Mouse (Mus musculus) ovary, adult 18-20 months (tissue): Measurements from ENCODE around the gene Zfp319.

ENCODE experiments used
- DNase-seq: peaks from one replicate; pipeline ENCODE4 v3.0.0; 2022; ENCODE audit warnings: low spot score, mixed read lengths

The Zfp319 gene

DNA sequence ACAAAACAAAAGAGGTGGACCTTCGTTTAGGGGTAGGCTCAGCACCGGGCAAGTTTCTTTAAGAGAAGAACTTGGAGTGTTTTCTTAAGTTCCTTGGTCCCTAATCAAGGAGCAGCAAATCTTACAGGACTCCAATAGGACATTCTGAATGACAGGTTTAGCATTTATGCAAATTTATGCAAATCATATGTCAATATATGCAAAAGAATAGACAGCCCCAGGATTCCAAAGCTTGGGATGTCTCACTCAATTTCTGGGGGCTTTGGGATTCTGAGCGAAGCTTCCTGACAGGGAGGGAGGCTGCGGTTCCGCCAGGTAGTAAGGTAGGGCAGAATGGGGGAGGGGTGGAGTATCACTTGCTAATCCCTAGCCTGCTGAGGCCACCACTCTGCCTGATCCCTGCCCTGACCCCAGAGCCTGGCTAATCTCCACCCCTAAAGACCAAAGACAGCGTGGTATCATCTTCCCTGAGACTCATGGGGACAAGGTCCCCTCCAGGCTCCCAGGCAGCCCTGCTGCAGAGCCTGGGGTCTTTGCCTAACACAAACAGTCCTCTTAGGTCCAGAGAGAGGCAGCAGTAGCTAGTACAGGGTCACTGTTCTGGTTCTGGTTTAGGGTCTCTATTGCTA is 21.3 kb downstream of the Zfp319 start, which contains the start of gene Tepp:
Gene Tepp (plus strand): TSS at position 225 of the 629 bp plus-strand sequence.
- DNase-seq: no peak

DNA sequence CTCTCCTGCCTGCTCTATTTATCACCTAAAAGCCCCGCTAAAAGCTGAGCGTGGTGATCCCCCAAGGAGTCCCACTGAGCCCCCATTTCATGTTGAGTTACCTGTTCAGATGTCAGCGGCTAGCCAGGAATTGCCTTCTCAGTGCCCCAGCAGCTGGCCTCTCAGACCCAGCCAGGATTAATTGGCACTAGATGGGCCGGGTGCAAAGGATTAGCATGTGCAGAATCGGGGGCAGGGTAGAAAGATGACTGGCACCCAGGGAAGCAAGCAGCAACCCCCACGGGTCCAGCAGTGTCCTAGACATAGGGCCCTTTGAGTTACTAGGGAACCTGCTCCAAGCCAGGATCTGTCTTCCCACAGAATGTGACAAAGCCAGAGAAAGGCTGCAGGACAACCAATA is 25.3 kb downstream of the Zfp319 start, which contains the start of gene Cngb1:
Gene Cngb1 (minus strand): TSS at position 155 of the 400 bp plus-strand sequence.
- no peak for DNase-seq

DNA sequence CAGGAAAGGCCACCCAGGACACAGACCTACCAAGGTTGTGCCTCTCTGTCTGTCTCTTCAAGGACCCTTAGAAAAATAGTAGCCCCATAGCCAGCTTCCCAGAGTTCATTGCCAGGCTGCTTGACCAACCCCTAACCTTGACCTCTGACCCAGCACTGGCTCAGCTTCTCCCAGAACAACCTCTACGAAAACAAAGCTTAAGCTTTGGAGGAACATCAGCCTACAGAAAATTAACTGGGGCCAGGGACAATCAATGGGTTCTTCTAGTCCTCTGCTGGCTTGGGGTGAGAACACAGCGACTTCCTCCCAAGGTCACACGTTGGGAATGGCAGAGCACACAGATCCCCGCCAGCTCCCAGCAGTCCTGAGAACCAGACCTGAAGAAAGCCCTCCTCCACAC is 26.2 kb downstream of the Zfp319 start:
- DNase-seq: no peak

DNA sequence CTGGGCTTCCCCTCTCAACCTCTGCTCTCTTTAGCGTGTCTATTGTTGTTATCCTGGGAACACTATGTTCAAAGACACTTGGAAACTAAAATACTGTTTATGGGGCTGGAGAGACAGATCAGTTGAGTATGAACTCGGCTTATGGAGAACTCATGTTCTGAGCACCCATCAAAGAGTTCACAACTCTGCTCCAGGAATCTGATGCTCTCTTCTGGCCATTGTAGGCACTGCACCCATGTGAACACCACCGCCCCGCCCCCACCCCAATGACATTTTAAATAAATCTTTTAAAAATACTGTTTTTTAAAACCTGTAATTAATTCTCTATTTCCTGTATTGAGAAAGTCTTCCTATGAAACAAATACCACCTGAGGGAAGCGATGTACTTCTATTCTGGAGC is 29.3 kb downstream of the Zfp319 start:
- no peak for DNase-seq

DNA sequence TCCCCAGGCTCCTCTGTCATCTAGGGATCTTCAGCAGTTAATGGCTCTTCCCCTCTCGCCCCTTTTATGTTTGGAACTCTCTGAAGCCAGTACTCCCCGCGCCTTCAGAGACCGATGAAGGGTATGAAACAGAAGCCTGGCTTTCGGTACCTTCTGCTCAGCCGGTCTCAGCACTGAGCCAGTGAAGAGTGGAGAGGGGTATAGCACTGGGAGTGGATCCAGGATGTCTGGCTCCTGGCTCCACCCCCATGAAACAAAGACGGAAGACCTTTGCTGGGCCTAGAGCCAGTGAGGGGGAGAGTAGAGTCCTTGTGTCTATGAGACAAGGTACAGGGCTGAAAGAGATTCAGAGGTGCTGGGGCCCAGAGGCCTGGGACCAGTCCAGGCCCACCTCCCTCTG is 37.9 kb downstream of the Zfp319 start:
- DNase-seq: peak; percentile 64

DNA sequence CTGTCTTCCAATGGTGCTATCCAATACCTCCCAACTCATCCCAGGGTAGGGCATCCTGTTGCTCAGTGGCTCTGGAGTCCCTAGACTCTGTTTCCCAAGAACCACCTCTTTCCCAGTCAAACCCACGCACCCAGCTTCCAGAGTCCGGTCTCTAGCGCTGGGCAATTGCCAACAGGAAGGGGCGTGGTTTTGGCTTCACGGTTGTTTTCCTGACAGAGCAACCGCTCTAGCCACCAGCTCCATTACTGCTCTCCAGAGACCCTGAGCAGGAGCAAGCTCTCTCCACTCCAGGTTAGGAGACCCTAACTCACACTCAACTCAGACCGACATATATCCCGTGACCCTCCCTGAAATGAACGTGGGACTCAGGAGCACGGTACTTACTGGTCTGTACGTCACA is 38.6 kb downstream of the Zfp319 start:
- DNase-seq: peak; percentile 76

DNA sequence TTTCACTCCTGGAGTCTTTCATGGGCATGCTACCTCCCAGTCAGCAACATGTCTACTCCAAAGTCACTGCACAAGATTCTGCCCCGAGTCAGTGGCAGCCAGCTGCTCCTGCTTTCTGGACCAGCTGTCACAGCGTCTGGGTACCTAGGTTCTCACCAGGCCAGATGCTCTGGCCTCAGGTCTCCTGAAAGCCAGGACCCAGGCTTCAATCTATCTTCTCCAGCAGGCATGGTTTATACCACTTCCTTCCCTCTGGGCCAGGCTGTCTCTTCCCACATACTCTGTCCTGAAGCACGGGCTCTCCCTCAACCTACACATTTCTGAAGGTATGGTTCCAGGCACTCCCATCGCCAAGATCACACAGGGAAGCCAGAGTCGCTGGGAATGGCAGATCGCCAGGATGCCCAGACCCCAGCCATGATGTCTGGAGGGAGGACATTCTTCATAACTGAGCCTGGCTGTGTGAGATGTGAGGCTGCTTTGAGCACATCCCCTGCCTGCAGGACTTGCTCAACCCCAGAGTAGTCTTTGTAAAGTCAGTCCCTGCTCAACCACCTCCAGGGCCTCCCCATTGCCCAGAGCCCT is 42.6 kb downstream of the Zfp319 start:
- no peak for DNase-seq

DNA sequence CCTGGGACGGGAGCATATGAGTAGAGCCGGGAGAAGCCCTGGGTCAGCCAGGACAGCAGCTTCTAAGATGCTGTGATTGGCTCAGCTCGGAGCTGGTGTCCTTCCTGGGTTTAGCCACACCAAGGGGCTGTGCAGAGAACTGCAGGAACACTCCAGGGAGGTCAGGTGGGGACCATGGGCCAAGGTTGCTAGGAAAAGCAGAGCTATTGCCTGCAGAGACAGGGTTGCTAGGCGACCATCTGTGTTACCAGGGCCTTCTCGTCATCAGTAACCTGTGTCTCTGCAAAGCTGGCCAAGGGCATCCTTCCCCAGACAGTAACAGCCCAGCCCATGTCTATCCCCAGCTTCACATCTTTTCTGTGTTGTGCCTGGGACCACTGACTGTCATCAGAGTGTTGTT is 50.3 kb downstream of the Zfp319 start:
- DNase-seq: no peak
